Mouse (Mus musculus) hindbrain, embryonic 15.5 days (tissue): ENCODE measurements at regions not wholly inside any gene's neighbourhood (a gene's known extent, or its start where the extent isn't known, plus 50 kb on each side); places are given as distances from the start of the nearest gene placed in this dataset.

Experiments
- ATAC-seq: fragments of 200-750 bp; cut with Nextera tagmentation; 2 replicates; pipeline ENCODE4 v1.8.0; 2017; ENCODE audit warnings: low read depth, moderate number of reproducible peaks, moderate TSS enrichment; ENCODE audit not compliant: low FRiP score
- H3K27ac ChIP-seq: fragments of 300-500 bp; sonication (generic); replicated peaks from 2 replicates; pipeline ENCODE4 v1.5.1; 2015; ENCODE audit warnings: mild to moderate bottlenecking, inconsistent platforms
- H3K27me3 ChIP-seq: fragments of 300-500 bp; sonication (generic); 2 replicates; pipeline ENCODE4 v1.6.1; 2015; ENCODE audit warnings: control low read depth, inconsistent platforms
- H3K36me3 ChIP-seq: fragments of 300-500 bp; sonication (generic); 2 replicates; pipeline ENCODE4 v1.6.1; 2015; ENCODE audit warnings: control low read depth, inconsistent platforms
- H3K4me1 ChIP-seq: fragments of 300-500 bp; sonication (generic); replicated peaks from 2 replicates; pipeline ENCODE4 v1.6.1; 2015; ENCODE audit warnings: control low read depth, inconsistent platforms
- H3K4me2 ChIP-seq: fragments of 300-500 bp; sonication (generic); 2 replicates; pipeline ENCODE4 v1.6.1; 2015; ENCODE audit warnings: moderate library complexity, mild to moderate bottlenecking, inconsistent platforms
- H3K4me3 ChIP-seq: fragments of 300-500 bp; sonication (generic); 2 replicates; pipeline ENCODE4 v1.5.1; 2015; ENCODE audit warnings: mild to moderate bottlenecking, inconsistent platforms
- H3K9ac ChIP-seq: fragments of 300-500 bp; sonication (generic); 2 replicates; pipeline ENCODE4 v1.6.1; 2015; ENCODE audit warnings: inconsistent platforms
- H3K9me3 ChIP-seq: fragments of 300-500 bp; sonication (generic); 2 replicates; pipeline ENCODE4 v1.6.1; 2016; ENCODE audit warnings: control low read depth, inconsistent platforms
- WGBS: fragments of 180-500 bp; shearing (Covaris S2); methylation state at CpG from one replicate; pipeline ENCODE4 v1.1.7; 2015; 5-methylcytosine and 5-hydroxymethylcytosine counted together

- no peaks in the 10 kb centered on the region for H3K4me1 ChIP-seq
- H3K4me2 ChIP-seq, result no peak overlapping the region
- ATAC-seq, result no peak
- 79% methylated on average over 8 of the region's 8 CpGs for WGBS
- no peaks in the 10 kb centered on the region for H3K27me3 ChIP-seq
- H3K4me3 ChIP-seq, result no peak overlapping the region
- no peaks in the 10 kb centered on the region for H3K9me3 ChIP-seq
- H3K36me3 ChIP-seq, result no peaks in the 10 kb centered on the region
- H3K27ac ChIP-seq, result no peak overlapping the region
- no peak overlapping the region for H3K9ac ChIP-seq
Measured at GRCm38 (mm10) chr1:92337450-92337849, 136.2 kb downstream of the Ndufa10 start.

- no peak for ATAC-seq
- H3K4me2 ChIP-seq, result no peak overlapping the region
- H3K27ac ChIP-seq, result no peak overlapping the region
- 83% methylated on average over 7 of the region's 7 CpGs for WGBS
- H3K27me3 ChIP-seq, result no peaks in the 10 kb centered on the region
- no peaks in the 10 kb centered on the region for H3K36me3 ChIP-seq
- H3K4me3 ChIP-seq, result no peak overlapping the region
- no peaks in the 10 kb centered on the region for H3K9me3 ChIP-seq
- no peak overlapping the region for H3K9ac ChIP-seq
- H3K4me1 ChIP-seq, result no peaks in the 10 kb centered on the region
Measured at GRCm38 (mm10) chr1:92332248-92332584, 136.7 kb upstream of the Hdac4 start.

GRCm38 (mm10) chr1:92331559-92332247 is 136.2 kb upstream of the Hdac4 start:
- Histone ChIP-seq H3K27ac (no peak overlapping the region), H3K9me3 (no peaks in the 10 kb centered on the region), H3K4me1 (no peaks in the 10 kb centered on the region), H3K4me3 (no peak overlapping the region), H3K36me3 (no peaks in the 10 kb centered on the region), H3K9ac (no peak overlapping the region), H3K4me2 (no peak overlapping the region), H3K27me3 (no peaks in the 10 kb centered on the region)
- WGBS, result 90% methylated on average over 5 of the region's 5 CpGs
- ATAC-seq, result no peak

GRCm38 (mm10) chr1:92330181-92330580 is 134.7 kb upstream of the Hdac4 start:
- 87% methylated on average over 5 of the region's 5 CpGs for WGBS

GRCm38 (mm10) chr1:92329491-92329890 is 134.0 kb upstream of the Hdac4 start:
- Histone ChIP-seq H3K4me3 (no peak overlapping the region), H3K9me3 (no peaks in the 10 kb centered on the region), H3K27ac (no peak overlapping the region), H3K27me3 (no peaks in the 10 kb centered on the region), H3K4me1 (no peaks in the 10 kb centered on the region), H3K4me2 (no peak overlapping the region), H3K9ac (no peak overlapping the region), H3K36me3 (no peaks in the 10 kb centered on the region)
- 87% methylated on average over 7 of the region's 7 CpGs for WGBS
- ATAC-seq, result no peak

More at GRCm38 (mm10) chr1:92330181-92330580, 134.7 kb upstream of the Hdac4 start:
- no peak for ATAC-seq
- Histone ChIP-seq H3K4me2 (no peak overlapping the region), H3K27ac (no peak overlapping the region), H3K36me3 (no peaks in the 10 kb centered on the region), H3K27me3 (no peaks in the 10 kb centered on the region), H3K9ac (no peak overlapping the region), H3K9me3 (no peaks in the 10 kb centered on the region), H3K4me1 (no peaks in the 10 kb centered on the region), H3K4me3 (no peak overlapping the region)

- no peaks in the 10 kb centered on the region for H3K36me3 ChIP-seq
Measured at GRCm38 (mm10) chr1:92327141-92327540, 131.6 kb upstream of the Hdac4 start.

GRCm38 (mm10) chr1:92325281-92325680 is 129.8 kb upstream of the Hdac4 start:
- H3K27ac ChIP-seq, result no peak overlapping the region
- H3K9ac ChIP-seq, result no peak overlapping the region
- no peaks in the 10 kb centered on the region; the same call in 1 of the 2 replicates for H3K4me1 ChIP-seq
- WGBS, result 89% methylated on average over 7 of the region's 7 CpGs
- H3K4me2 ChIP-seq, result no peak overlapping the region
- no peaks in the 10 kb centered on the region for H3K9me3 ChIP-seq
- no peak overlapping the region for H3K4me3 ChIP-seq
- ATAC-seq, result no peak
- H3K27me3 ChIP-seq, result no peaks in the 10 kb centered on the region
- no peaks in the 10 kb centered on the region for H3K36me3 ChIP-seq

More at GRCm38 (mm10) chr1:92327141-92327540, 131.6 kb upstream of the Hdac4 start:
- no peaks in the 10 kb centered on the region for H3K9me3 ChIP-seq
- H3K4me3 ChIP-seq, result no peak overlapping the region
- H3K9ac ChIP-seq, result no peak overlapping the region
- H3K27ac ChIP-seq, result no peak overlapping the region
- H3K27me3 ChIP-seq, result no peaks in the 10 kb centered on the region
- ATAC-seq, result no peak
- 94% methylated on average over 6 of the region's 6 CpGs for WGBS
- no peak overlapping the region for H3K4me2 ChIP-seq
- H3K4me1 ChIP-seq, result no peaks in the 10 kb centered on the region; the same call in 1 of the 2 replicates

GRCm38 (mm10) chr1:92324091-92324950 is 128.8 kb upstream of the Hdac4 start:
- no peaks in the 10 kb centered on the region for H3K27me3 ChIP-seq
- 51% methylated on average over 14 of the region's 14 CpGs for WGBS
- no peaks in the 10 kb centered on the region for H3K36me3 ChIP-seq
- H3K4me1 ChIP-seq, result no peaks in the 10 kb centered on the region; the same call in 1 of the 2 replicates
- H3K4me3 ChIP-seq, result no peak overlapping the region
- H3K27ac ChIP-seq, result no peak overlapping the region
- H3K9me3 ChIP-seq, result no peaks in the 10 kb centered on the region
- H3K9ac ChIP-seq, result no peak overlapping the region
- no peak overlapping the region for H3K4me2 ChIP-seq
- ATAC-seq, result no peak

- no peak overlapping the region for H3K4me2 ChIP-seq
- peaks cover 9% of the 10 kb centered on the region for H3K4me1 ChIP-seq
- WGBS, result 95% methylated on average over 4 of the region's 4 CpGs
- H3K4me3 ChIP-seq, result no peak overlapping the region
- no peak overlapping the region for H3K9ac ChIP-seq
- no peak for ATAC-seq
- H3K27ac ChIP-seq, result no peak overlapping the region
- no peaks in the 10 kb centered on the region for H3K9me3 ChIP-seq
- no peaks in the 10 kb centered on the region for H3K36me3 ChIP-seq
- H3K27me3 ChIP-seq, result no peaks in the 10 kb centered on the region
Measured at GRCm38 (mm10) chr1:92317131-92317530, 121.6 kb upstream of the Hdac4 start.

GRCm38 (mm10) chr1:92316191-92316723 is 120.8 kb upstream of the Hdac4 start:
- Histone ChIP-seq H3K9ac (no peak overlapping the region), H3K4me3 (no peak overlapping the region), H3K4me2 (peak overlapping the region; percentile 24), H3K27ac (0 out of 2 replicates have a peak overlapping the region, but pooled peaks have one; percentile 34), H3K9me3 (no peaks in the 10 kb centered on the region), H3K4me1 (peaks cover 9% of the 10 kb centered on the region), H3K36me3 (no peaks in the 10 kb centered on the region), H3K27me3 (no peaks in the 10 kb centered on the region)
- WGBS, result 24% methylated on average over 10 of the region's 10 CpGs
- ATAC-seq, result peak; percentile 56

- Histone ChIP-seq H3K9ac (no peak overlapping the region), H3K27me3 (no peaks in the 10 kb centered on the region), H3K4me1 (peaks cover 9% of the 10 kb centered on the region), H3K27ac (0 out of 2 replicates have a peak overlapping the region, but pooled peaks have one; percentile 14), H3K36me3 (no peaks in the 10 kb centered on the region), H3K4me3 (no peak overlapping the region), H3K9me3 (no peaks in the 10 kb centered on the region), H3K4me2 (no peak overlapping the region)
- no peak for ATAC-seq
- WGBS, result 57% methylated on average over 16 of the region's 16 CpGs
Measured at GRCm38 (mm10) chr1:92313001-92313597, 117.6 kb upstream of the Hdac4 start.

GRCm38 (mm10) chr1:92309883-92310282 is 114.4 kb upstream of the Hdac4 start:
- Histone ChIP-seq H3K9me3 (no peaks in the 10 kb centered on the region), H3K4me1 (no peaks in the 10 kb centered on the region), H3K9ac (no peak overlapping the region), H3K4me2 (no peak overlapping the region), H3K27ac (no peak overlapping the region), H3K36me3 (no peaks in the 10 kb centered on the region), H3K27me3 (no peaks in the 10 kb centered on the region), H3K4me3 (no peak overlapping the region)
- WGBS, result 80% methylated on average over 2 of the region's 2 CpGs
- no peak for ATAC-seq
